Mouse (Mus musculus) brain, embryonic 14.5 days (tissue): Measurements from ENCODE around the gene Cntn1.

Experiments
- CTCF ChIP-seq: fragments of 200-500 bp; IDR thresholded peaks from 2 replicates; pipeline ENCODE4 v1.5.1; 2012; ENCODE audit warnings: inconsistent platforms, mild to moderate bottlenecking, moderate library complexity, borderline replicate concordance; ENCODE audit not compliant: insufficient read depth, insufficient read length; ENCODE audit errors: extremely low read depth
- POLR2A ChIP-seq: fragments of 200-500 bp; IDR thresholded peaks from 2 replicates; pipeline ENCODE4 v1.6.1; 2012; ENCODE audit warnings: mild to moderate bottlenecking, inconsistent platforms, borderline replicate concordance; ENCODE audit not compliant: poor library complexity, insufficient read depth, insufficient read length, severe bottlenecking; ENCODE audit errors: extremely low read depth

GRCm38 (mm10) chr15:92101956-92102355 is 51.0 kb downstream of the Cntn1 start:
- no peak for TF ChIP-seq CTCF
- TF ChIP-seq POLR2A = no peak
